Mouse (Mus musculus) liver, postnatal 0 days (tissue): ENCODE data around the gene Setdb1. TPM values are rescaled to one million over a fixed set of nuclear protein-coding genes. Genes with fewer than 3 reads are reported as not detected.
A peak's percentile ranks its signal among the peaks of the same experiment; 100 is the strongest.

Experiments used
- ATAC-seq: fragments of 200-750 bp; cut with Nextera tagmentation; 2 replicates; pipeline ENCODE4 v1.8.0; 2017; ENCODE audit warnings: mild to moderate bottlenecking, moderate library complexity
- DNase-seq: peaks from one replicate; pipeline ENCODE4 v3.0.0-alpha.2; 2016
- H3K27ac ChIP-seq: fragments of 300-500 bp; sonication (generic); 2 replicates; pipeline ENCODE4 v1.5.1; 2014; ENCODE audit warnings: antibody characterized with exemption, moderate library complexity, mild to moderate bottlenecking, low read depth
- H3K27me3 ChIP-seq: fragments of 300-500 bp; sonication (generic); 2 replicates; pipeline ENCODE4 v1.6.1; 2014; ENCODE audit warnings: low read length, control low read depth, mixed read lengths; ENCODE audit not compliant: insufficient read depth
- H3K36me3 ChIP-seq: fragments of 300-500 bp; sonication (generic); replicated peaks from 2 replicates; pipeline ENCODE4 v1.6.1; 2014; ENCODE audit warnings: mild to moderate bottlenecking, control low read depth, low read length, moderate library complexity, mixed read lengths; ENCODE audit not compliant: insufficient read depth
- H3K4me1 ChIP-seq: fragments of 300-500 bp; sonication (generic); 2 replicates; pipeline ENCODE4 v1.6.1; 2014; ENCODE audit warnings: antibody characterized with exemption, mild to moderate bottlenecking, control low read depth; ENCODE audit not compliant: insufficient read depth
- H3K4me2 ChIP-seq: fragments of 300-500 bp; sonication (generic); 2 replicates; pipeline ENCODE4 v1.6.1; 2014; ENCODE audit warnings: low read depth, mild to moderate bottlenecking, low read length, moderate library complexity, mixed read lengths
- H3K4me3 ChIP-seq: fragments of 300-500 bp; sonication (generic); 2 replicates; pipeline ENCODE4 v1.5.1; 2014; ENCODE audit warnings: low read depth, low read length
- H3K9ac ChIP-seq: fragments of 300-500 bp; sonication (generic); replicated peaks from 2 replicates; pipeline ENCODE4 v1.6.1; 2014; ENCODE audit warnings: mild to moderate bottlenecking, moderate library complexity
- H3K9me3 ChIP-seq: fragments of 300-500 bp; sonication (generic); 2 replicates; pipeline ENCODE4 v1.6.1; 2016; ENCODE audit warnings: mild to moderate bottlenecking, control low read depth, low read length, mixed read lengths
- CTCF ChIP-seq: sonication (generic); IDR thresholded peaks from 2 replicates; pipeline ENCODE4 v1.5.1; 2016; ENCODE audit warnings: antibody characterized with exemption, low read depth
- EP300 ChIP-seq: IDR thresholded peaks from 2 replicates; pipeline ENCODE4 v1.6.1; 2016; ENCODE audit warnings: antibody characterized with exemption, low read depth, mild to moderate bottlenecking
- WGBS: fragments of 180-500 bp; shearing (Covaris S2); extraction: QIAGEN DNeasy Blood & Tissue Kit; methylation state at CpG from one replicate; pipeline ENCODE4 v1.1.7; 2014; ENCODE audit not compliant: insufficient replicate concordance; 5-methylcytosine and 5-hydroxymethylcytosine counted together
- polyA plus RNA-seq: library from polyadenylated mRNA; unstranded; fragments of >200 nt; fragmentation: Nextera tagmentation; extraction: Ambion mirVana; gene quantifications from 2 replicates; pipeline ENCODE4 v1.2.1, GENCODE M21; 2015

The Setdb1 gene
- polyA plus RNA-seq, 1 experiment from 2014 or later: 6.6 TPM

GRCm38 (mm10) chr3:95284501-95285281, 72.3 kb downstream of the Setdb1 start:
- H3K9ac ChIP-seq: peak overlapping the region; percentile 86
- H3K36me3 ChIP-seq: peaks cover 20% of the 10 kb centered on the region
- peaks cover 24% of the 10 kb centered on the region for H3K4me1 ChIP-seq
- H3K9me3 ChIP-seq: no peaks in the 10 kb centered on the region
- no peak for TF ChIP-seq CTCF
- TF ChIP-seq EP300: no peak
- ATAC-seq (no peak), DNase-seq (no peak)
- peak overlapping the region; percentile 74 for H3K4me3 ChIP-seq
- no peaks in the 10 kb centered on the region for H3K27me3 ChIP-seq
- peak overlapping the region; percentile 83 for H3K4me2 ChIP-seq
- peak overlapping the region; percentile 98; the same call in 1 of the 2 replicates for H3K27ac ChIP-seq
- 81% methylated on average over 12 of the region's 12 CpGs for WGBS

GRCm38 (mm10) chr3:95284062-95284461, 72.9 kb downstream of the Setdb1 start:
- Histone ChIP-seq H3K27ac (peak overlapping the region; percentile 98), H3K27me3 (no peaks in the 10 kb centered on the region), H3K4me2 (peak overlapping the region; percentile 83), H3K36me3 (peaks cover 20% of the 10 kb centered on the region), H3K4me3 (peak overlapping the region; percentile 74), H3K9ac (peak overlapping the region; percentile 86), H3K4me1 (peaks cover 26% of the 10 kb centered on the region), H3K9me3 (no peaks in the 10 kb centered on the region)
- ATAC-seq: no peak
- DNase-seq: no peak
- WGBS: 29% methylated on average over 1 of the region's 1 CpGs
- no peak for TF ChIP-seq EP300
- TF ChIP-seq CTCF: no peak

- WGBS: 5% methylated on average over 7 of the region's 7 CpGs
- Histone ChIP-seq H3K27ac (peak overlapping the region; percentile 98), H3K4me3 (peak overlapping the region; percentile 74), H3K4me2 (peak overlapping the region; percentile 83), H3K4me1 (peaks cover 26% of the 10 kb centered on the region), H3K36me3 (peaks cover 18% of the 10 kb centered on the region), H3K9ac (peak overlapping the region; percentile 86), H3K9me3 (no peaks in the 10 kb centered on the region), H3K27me3 (no peaks in the 10 kb centered on the region)
- TF ChIP-seq EP300 (no peak), CTCF (no peak)
- no peak for DNase-seq
- no peak for ATAC-seq
Measured at GRCm38 (mm10) chr3:95283589-95283941, 73.4 kb downstream of the Setdb1 start.

- Histone ChIP-seq H3K4me3 (peak overlapping the region; percentile 74), H3K27ac (peak overlapping the region; percentile 98), H3K4me2 (peak overlapping the region; percentile 83), H3K9ac (peak overlapping the region; percentile 86), H3K9me3 (no peaks in the 10 kb centered on the region), H3K4me1 (peaks cover 26% of the 10 kb centered on the region), H3K27me3 (no peaks in the 10 kb centered on the region), H3K36me3 (peaks cover 13% of the 10 kb centered on the region)
- no peak for TF ChIP-seq EP300
- TF ChIP-seq CTCF: peak; percentile 50
- WGBS: 1% methylated on average over 49 of the region's 51 CpGs
- peak; percentile 85 for DNase-seq
- ATAC-seq: peak; percentile 66
Measured at GRCm38 (mm10) chr3:95282865-95283588, 74.0 kb downstream of the Setdb1 start.

- DNase-seq (peak; percentile 72), ATAC-seq (peak; percentile 38)
- WGBS: 0% methylated on average over 11 of the region's 11 CpGs
- Histone ChIP-seq H3K4me3 (peak overlapping the region; percentile 74), H3K9me3 (no peaks in the 10 kb centered on the region), H3K9ac (peak overlapping the region; percentile 86), H3K36me3 (peaks cover 7% of the 10 kb centered on the region), H3K27me3 (no peaks in the 10 kb centered on the region), H3K27ac (peak overlapping the region; percentile 98), H3K4me2 (peak overlapping the region; percentile 83), H3K4me1 (peaks cover 29% of the 10 kb centered on the region)
- TF ChIP-seq EP300 (peak; percentile 31; the same call in 1 of the 2 replicates), CTCF (no peak)
Measured at GRCm38 (mm10) chr3:95282381-95282864, 74.6 kb downstream of the Setdb1 start.
